Mouse (Mus musculus): ENCODE data around the gene 2410131K14Rik.
A peak's percentile ranks its signal among the peaks of the same experiment; 100 is the strongest.

2410131K14Rik gene

GRCm38 (mm10) chr5:118261181-118261580 is 16.2 kb downstream of the 2410131K14Rik start:
- no peak for DNase-seq (ENCODE audit: low read depth, low spot score)

GRCm38 (mm10) chr5:118262418-118262817 is 17.4 kb downstream of the 2410131K14Rik start:
- DNase-seq (ENCODE audit: low read depth, low spot score), result no peak

GRCm38 (mm10) chr5:118264279-118264678 is 19.3 kb downstream of the 2410131K14Rik start:
- no peak for DNase-seq (ENCODE audit: low read depth, low spot score)

- DNase-seq (ENCODE audit: low read depth, low spot score), result no peak
These were observed 20.3 kb downstream of the 2410131K14Rik start for GRCm38 (mm10) chr5:118265366-118265765.

GRCm38 (mm10) chr5:118266309-118266708 is 21.3 kb downstream of the 2410131K14Rik start:
- no peak for DNase-seq (ENCODE audit: low read depth, low spot score)

GRCm38 (mm10) chr5:118268987-118269386 is 24.0 kb downstream of the 2410131K14Rik start:
- DNase-seq (ENCODE audit: low read depth, low spot score), result peak; percentile 68

- DNase-seq (ENCODE audit: low read depth, low spot score), result no peak
These were observed 26.6 kb downstream of the 2410131K14Rik start for GRCm38 (mm10) chr5:118271449-118272110.

- DNase-seq (ENCODE audit: low read depth, low spot score), result no peak
These were observed 28.4 kb downstream of the 2410131K14Rik start for GRCm38 (mm10) chr5:118273446-118273845.

GRCm38 (mm10) chr5:118274546-118274945 is 29.5 kb downstream of the 2410131K14Rik start:
- DNase-seq (ENCODE audit: low read depth, low spot score), result peak; percentile 43

- no peak for DNase-seq (ENCODE audit: low read depth, low spot score)
These were observed 31.3 kb downstream of the 2410131K14Rik start for GRCm38 (mm10) chr5:118276281-118276680.

GRCm38 (mm10) chr5:118276711-118277110 is 31.7 kb downstream of the 2410131K14Rik start:
- DNase-seq (ENCODE audit: low read depth, low spot score), result no peak

- DNase-seq (ENCODE audit: low read depth, low spot score), result no peak
These were observed 32.9 kb downstream of the 2410131K14Rik start for GRCm38 (mm10) chr5:118277741-118278495.

GRCm38 (mm10) chr5:118291453-118291852 is 46.4 kb downstream of the 2410131K14Rik start:
- DNase-seq (ENCODE audit: low read depth, low spot score), result no peak

- DNase-seq (ENCODE audit: low read depth, low spot score), result no peak
These were observed 47.4 kb downstream of the 2410131K14Rik start for GRCm38 (mm10) chr5:118292476-118292875.

- peak; percentile 67 for DNase-seq (ENCODE audit: low read depth, low spot score)
These were observed 49.2 kb downstream of the 2410131K14Rik start for GRCm38 (mm10) chr5:118294086-118294864.

- no peak for DNase-seq (ENCODE audit: low read depth, low spot score)
These were observed 49.8 kb downstream of the 2410131K14Rik start for GRCm38 (mm10) chr5:118294865-118295258.

- no peak for DNase-seq (ENCODE audit: low read depth, low spot score)
These were observed 52.3 kb downstream of the 2410131K14Rik start for GRCm38 (mm10) chr5:118297338-118297746.

GRCm38 (mm10) chr5:118299720-118300400 is 54.8 kb downstream of the 2410131K14Rik start:
- no peak for DNase-seq (ENCODE audit: low read depth, low spot score)

- no peak for DNase-seq (ENCODE audit: low read depth, low spot score)
These were observed 57.6 kb downstream of the 2410131K14Rik start for GRCm38 (mm10) chr5:118302466-118303155.

GRCm38 (mm10) chr5:118304970-118305618 is 60.1 kb downstream of the 2410131K14Rik start:
- DNase-seq (ENCODE audit: low read depth, low spot score), result no peak
